Mouse (Mus musculus): ENCODE measurements at regions not wholly inside any gene's neighbourhood (a gene's known extent, or its start where the extent isn't known, plus 50 kb on each side); places are given as distances from the start of the nearest gene placed in this dataset.

DNA sequence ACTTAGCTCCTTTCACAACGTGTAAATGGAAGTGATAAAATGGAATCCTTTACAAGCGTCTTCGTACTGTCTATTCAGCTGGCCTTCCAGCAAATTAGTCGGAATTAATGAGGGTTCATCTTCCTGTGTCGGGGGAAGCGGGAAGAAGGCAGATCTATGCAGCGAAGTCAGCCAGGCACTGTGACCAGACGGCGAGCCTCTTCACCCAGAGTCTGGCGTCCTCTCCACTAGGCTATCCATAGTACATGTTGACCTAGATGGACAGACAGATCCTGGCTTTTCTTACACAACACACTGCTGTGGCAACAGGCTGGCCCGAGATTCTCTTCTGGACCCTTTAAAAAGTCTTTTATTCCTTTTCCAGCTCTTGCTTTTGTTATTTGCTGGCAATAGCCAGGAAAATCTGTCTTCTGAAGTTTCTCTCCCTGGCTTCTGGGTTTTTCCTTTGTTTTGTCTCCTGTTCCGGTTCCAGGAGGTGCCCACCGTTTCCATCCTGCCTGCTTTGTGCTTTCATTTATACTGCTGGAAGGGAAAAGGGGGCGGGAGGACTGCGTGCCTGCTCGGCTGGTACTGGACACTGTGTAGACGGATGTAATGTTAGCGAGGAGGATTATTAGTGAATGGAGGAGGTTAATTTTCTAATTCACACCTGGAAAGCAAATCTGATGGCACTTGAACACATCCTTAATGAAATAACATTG is 213.3 kb upstream of the Ppp2r3a start:
- Histone ChIP-seq H3K4me3 (replicated peaks; ENCODE audit: insufficient read depth, low read depth, low read length) (no peak overlapping the region), H3K27me3 (ENCODE audit: control insufficient read depth, insufficient read depth, low read length) (no peaks in the 10 kb centered on the region), H3K27ac (ENCODE audit: insufficient read depth, low read length) (no peak overlapping the region), H3K4me1 (ENCODE audit: control insufficient read depth, insufficient read depth, low read length) (no peaks in the 10 kb centered on the region)
- DNase-seq = no peak
- WGBS = 34% methylated on average over 18 of the region's 18 CpGs
- TF ChIP-seq POLR2A (IDR thresholded peaks at IDR 0.05; ENCODE audit: borderline replicate concordance, insufficient read depth, low read length) (no peak), CTCF (IDR thresholded peaks at IDR 0.05; ENCODE audit: borderline replicate concordance, insufficient read depth, low read depth, low read length) (no peak)

- no peak for DNase-seq
- no peaks in the 10 kb centered on the region for H3K27me3 ChIP-seq (ENCODE audit: control insufficient read depth, insufficient read depth, low read length)
- TF ChIP-seq POLR2A (IDR thresholded peaks at IDR 0.05; ENCODE audit: borderline replicate concordance, insufficient read depth, low read length) = no peak
- TF ChIP-seq CTCF (IDR thresholded peaks at IDR 0.05; ENCODE audit: borderline replicate concordance, insufficient read depth, low read depth, low read length) = no peak
- no peaks in the 10 kb centered on the region for H3K4me1 ChIP-seq (ENCODE audit: control insufficient read depth, insufficient read depth, low read length)
- H3K4me3 ChIP-seq (replicated peaks; ENCODE audit: insufficient read depth, low read depth, low read length) = no peak overlapping the region
- 89% methylated on average over 11 of the region's 11 CpGs for WGBS
- H3K27ac ChIP-seq (ENCODE audit: insufficient read depth, low read length) = no peak overlapping the region
Observed at GRCm38 (mm10) chr9:101458947-101459627, 207.5 kb upstream of the Ppp2r3a start.

DNA sequence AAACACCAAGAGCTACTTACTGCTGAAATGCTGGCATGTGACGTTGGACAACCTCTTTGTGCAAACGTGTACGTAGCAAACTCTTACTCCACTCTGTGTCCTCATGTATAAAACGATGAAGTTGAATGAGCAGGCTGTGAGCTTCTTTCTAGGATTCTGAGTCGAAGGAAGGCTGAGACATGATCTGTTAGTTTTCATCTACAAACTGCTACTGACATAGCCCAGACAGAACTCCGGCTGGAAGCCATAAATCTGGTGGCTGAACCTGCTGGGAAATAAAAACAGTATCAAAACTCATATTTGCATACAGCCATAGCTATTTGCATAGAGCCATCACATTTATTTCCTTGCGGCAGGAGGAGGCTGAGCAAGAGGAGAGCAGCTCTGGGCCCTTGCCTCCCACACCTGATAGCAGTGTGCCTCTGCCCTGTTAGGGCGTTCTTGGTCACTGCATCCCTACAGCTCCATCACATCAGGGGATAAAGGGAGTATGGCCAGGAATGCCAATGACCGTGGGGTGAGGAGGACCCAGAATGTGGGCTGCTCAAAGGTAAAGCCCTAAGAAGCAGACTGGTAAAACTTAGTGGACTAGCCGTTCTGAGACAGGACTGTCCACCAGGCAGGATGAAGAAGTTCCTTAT is 206.8 kb upstream of the Ppp2r3a start:
- Histone ChIP-seq H3K4me1 (ENCODE audit: control insufficient read depth, insufficient read depth, low read length) (no peaks in the 10 kb centered on the region), H3K27me3 (ENCODE audit: control insufficient read depth, insufficient read depth, low read length) (no peaks in the 10 kb centered on the region), H3K27ac (ENCODE audit: insufficient read depth, low read length) (no peak overlapping the region), H3K4me3 (replicated peaks; ENCODE audit: insufficient read depth, low read depth, low read length) (no peak overlapping the region)
- TF ChIP-seq CTCF (IDR thresholded peaks at IDR 0.05; ENCODE audit: borderline replicate concordance, insufficient read depth, low read depth, low read length) (no peak), POLR2A (IDR thresholded peaks at IDR 0.05; ENCODE audit: borderline replicate concordance, insufficient read depth, low read length) (no peak)
- WGBS = 88% methylated on average over 10 of the region's 10 CpGs
- DNase-seq = no peak

DNA sequence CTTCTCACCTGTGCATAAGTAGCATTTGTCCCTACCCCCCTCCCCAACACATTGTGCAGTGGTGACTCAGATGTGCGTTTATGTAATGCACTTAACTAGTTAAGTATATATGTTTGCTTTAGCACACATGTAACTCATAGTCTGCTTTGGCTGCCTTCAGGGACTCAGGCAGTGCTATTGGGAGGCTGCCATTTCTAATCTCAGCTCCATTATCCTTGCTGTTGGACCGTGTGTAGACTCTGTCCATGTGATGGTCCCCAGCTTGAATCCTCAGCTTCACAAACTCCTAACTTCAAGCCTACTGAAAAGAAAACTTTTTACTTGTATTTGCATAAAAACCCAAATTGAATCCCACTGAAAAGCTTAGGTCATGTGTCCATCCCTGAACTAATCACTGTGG is 194.7 kb upstream of the Ppp2r3a start:
- Histone ChIP-seq H3K27me3 (ENCODE audit: control insufficient read depth, insufficient read depth, low read length) (no peaks in the 10 kb centered on the region), H3K27ac (ENCODE audit: insufficient read depth, low read length) (no peak overlapping the region), H3K4me1 (ENCODE audit: control insufficient read depth, insufficient read depth, low read length) (peaks cover 8% of the 10 kb centered on the region; the same call in 1 of the 2 replicates), H3K4me3 (replicated peaks; ENCODE audit: insufficient read depth, low read depth, low read length) (no peak overlapping the region)
- TF ChIP-seq CTCF (IDR thresholded peaks at IDR 0.05; ENCODE audit: borderline replicate concordance, insufficient read depth, low read depth, low read length) (no peak), POLR2A (IDR thresholded peaks at IDR 0.05; ENCODE audit: borderline replicate concordance, insufficient read depth, low read length) (no peak)
- WGBS = 67% methylated on average over 2 of the region's 2 CpGs
- no peak for DNase-seq

DNA sequence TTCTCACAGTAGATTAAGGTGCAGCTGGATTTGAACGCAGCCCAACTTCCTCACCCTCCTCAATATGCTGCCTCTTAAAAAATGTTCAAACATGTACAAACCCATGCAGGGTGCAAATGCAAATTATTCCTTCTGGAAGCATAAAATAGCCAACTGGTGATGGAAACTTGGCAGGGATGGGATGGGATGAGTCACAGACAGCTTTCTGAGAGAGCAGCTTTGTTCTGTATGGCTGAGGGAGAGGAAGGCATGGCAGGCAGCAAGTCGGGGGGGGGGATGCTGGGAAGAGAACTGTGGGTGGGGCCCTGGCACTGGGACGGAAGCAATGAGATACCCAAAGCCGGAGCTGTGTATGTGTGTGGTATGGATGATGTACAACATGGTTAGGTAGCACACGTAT is 194.2 kb upstream of the Ppp2r3a start:
- DNase-seq = peak; percentile 56 to 82
- Histone ChIP-seq H3K4me3 (replicated peaks; ENCODE audit: insufficient read depth, low read depth, low read length) (no peak overlapping the region), H3K27ac (ENCODE audit: insufficient read depth, low read length) (no peak overlapping the region), H3K27me3 (ENCODE audit: control insufficient read depth, insufficient read depth, low read length) (no peaks in the 10 kb centered on the region), H3K4me1 (ENCODE audit: control insufficient read depth, insufficient read depth, low read length) (peaks cover 8% of the 10 kb centered on the region; the same call in 1 of the 2 replicates)
- TF ChIP-seq POLR2A (IDR thresholded peaks at IDR 0.05; ENCODE audit: borderline replicate concordance, insufficient read depth, low read length) (no peak), CTCF (IDR thresholded peaks at IDR 0.05; ENCODE audit: borderline replicate concordance, insufficient read depth, low read depth, low read length) (no peak)
- 19% methylated on average over 5 of the region's 5 CpGs for WGBS

- WGBS = 95% methylated on average over 1 of the region's 1 CpGs
- no peaks in the 10 kb centered on the region for H3K27me3 ChIP-seq (ENCODE audit: control insufficient read depth, insufficient read depth, low read length)
- no peak for DNase-seq
- H3K4me1 ChIP-seq (ENCODE audit: control insufficient read depth, insufficient read depth, low read length) = peaks cover 8% of the 10 kb centered on the region; the same call in 1 of the 2 replicates
- TF ChIP-seq POLR2A (IDR thresholded peaks at IDR 0.05; ENCODE audit: borderline replicate concordance, insufficient read depth, low read length) = no peak
- TF ChIP-seq CTCF (IDR thresholded peaks at IDR 0.05; ENCODE audit: borderline replicate concordance, insufficient read depth, low read depth, low read length) = no peak
- H3K27ac ChIP-seq (ENCODE audit: insufficient read depth, low read length) = no peak overlapping the region
- no peak overlapping the region for H3K4me3 ChIP-seq (replicated peaks; ENCODE audit: insufficient read depth, low read depth, low read length)
Observed at GRCm38 (mm10) chr9:101445293-101445692, 193.7 kb upstream of the Ppp2r3a start.

DNA sequence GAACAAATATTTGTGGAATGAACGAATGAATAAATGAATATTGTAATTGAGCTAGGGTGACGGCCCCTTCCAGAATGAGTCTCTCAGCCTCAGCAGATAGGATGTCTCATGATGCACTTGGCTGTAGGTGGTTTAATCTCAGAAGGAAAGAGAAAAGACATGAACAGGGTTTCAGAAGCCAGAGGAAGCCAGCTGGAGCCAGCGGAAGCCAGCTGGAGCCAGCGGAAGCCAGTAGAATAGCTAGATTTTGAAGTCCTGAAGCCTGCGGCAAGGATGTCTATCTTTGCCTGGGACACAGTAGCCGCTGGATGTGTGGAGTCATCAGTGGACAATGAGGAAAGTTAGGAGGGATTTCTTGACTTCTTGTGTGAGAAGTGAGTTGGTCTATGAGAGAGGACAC is 188.3 kb upstream of the Ppp2r3a start:
- H3K27ac ChIP-seq (ENCODE audit: insufficient read depth, low read length) = no peak overlapping the region
- 74% methylated on average over 6 of the region's 6 CpGs for WGBS
- H3K4me1 ChIP-seq (ENCODE audit: control insufficient read depth, insufficient read depth, low read length) = no peaks in the 10 kb centered on the region
- no peaks in the 10 kb centered on the region for H3K27me3 ChIP-seq (ENCODE audit: control insufficient read depth, insufficient read depth, low read length)
- H3K4me3 ChIP-seq (replicated peaks; ENCODE audit: insufficient read depth, low read depth, low read length) = no peak overlapping the region
- no peak for DNase-seq
- TF ChIP-seq CTCF (IDR thresholded peaks at IDR 0.05; ENCODE audit: borderline replicate concordance, insufficient read depth, low read depth, low read length) (no peak), POLR2A (IDR thresholded peaks at IDR 0.05; ENCODE audit: borderline replicate concordance, insufficient read depth, low read length) (no peak)

All from cerebellum, adult 2 months (tissue).